Mouse (Mus musculus) kidney, postnatal 0 days (tissue): ENCODE data around the gene Slc18b1. TPM values are rescaled to one million over a fixed set of nuclear protein-coding genes. Genes with fewer than 3 reads are reported as not detected.

Experiments used
- ATAC-seq: fragments of 200-750 bp; cut with Nextera tagmentation; replicated peaks from 2 replicates; pipeline ENCODE4 v1.8.0; 2017; ENCODE audit warnings: low read depth, moderate number of reproducible peaks, moderate TSS enrichment, moderate library complexity; ENCODE audit not compliant: low FRiP score
- DNase-seq: peaks from one replicate; pipeline ENCODE4 v3.0.0-alpha.2; 2016; ENCODE audit warnings: low spot score
- H3K27ac ChIP-seq: fragments of 300-500 bp; sonication (generic); 2 replicates; pipeline ENCODE4 v1.5.1; 2014; ENCODE audit warnings: mild to moderate bottlenecking
- H3K27me3 ChIP-seq: fragments of 300-500 bp; sonication (generic); 2 replicates; pipeline ENCODE4 v1.6.1; 2014; ENCODE audit warnings: low read length, mixed read lengths; ENCODE audit not compliant: insufficient read depth
- H3K36me3 ChIP-seq: fragments of 300-500 bp; sonication (generic); 2 replicates; pipeline ENCODE4 v1.6.1; 2014; ENCODE audit warnings: low read length, mixed read lengths; ENCODE audit not compliant: insufficient read depth
- H3K4me1 ChIP-seq: fragments of 300-500 bp; sonication (generic); replicated peaks from 2 replicates; pipeline ENCODE4 v1.6.1; 2014; ENCODE audit warnings: antibody characterized with exemption, low read length, mixed read lengths; ENCODE audit not compliant: insufficient read depth
- H3K4me2 ChIP-seq: fragments of 300-500 bp; sonication (generic); 2 replicates; pipeline ENCODE4 v1.6.1; 2014; ENCODE audit warnings: mild to moderate bottlenecking, low read length, moderate library complexity, mixed read lengths
- H3K4me3 ChIP-seq: fragments of 300-500 bp; sonication (generic); replicated peaks from 2 replicates; pipeline ENCODE4 v1.5.1; 2014; ENCODE audit warnings: low read depth, low read length
- H3K9ac ChIP-seq: fragments of 300-500 bp; sonication (generic); 2 replicates; pipeline ENCODE4 v1.6.1; 2014; ENCODE audit warnings: low read depth, low read length
- H3K9me3 ChIP-seq: fragments of 300-500 bp; sonication (generic); replicated peaks from 2 replicates; pipeline ENCODE4 v1.6.1; 2016; ENCODE audit warnings: low read length, inconsistent platforms, mixed read lengths
- CTCF ChIP-seq: IDR thresholded peaks from 2 replicates; pipeline ENCODE4 v1.5.1; 2016; ENCODE audit warnings: antibody characterized with exemption, low read depth, mild to moderate bottlenecking, moderate library complexity
- WGBS: fragments of 180-500 bp; shearing (Covaris S2); extraction: QIAGEN DNeasy Blood & Tissue Kit; methylation state at CpG from one replicate; pipeline ENCODE4 v1.1.7; 2014; 5-methylcytosine and 5-hydroxymethylcytosine counted together
- polyA plus RNA-seq: library from polyadenylated mRNA; unstranded; fragments of >200 nt; fragmentation: Nextera tagmentation; extraction: Ambion mirVana; gene quantifications from 2 replicates; pipeline ENCODE4 v1.2.1, GENCODE M21; 2015

Gene Slc18b1
- polyA plus RNA-seq, 1 experiment from 2014 or later: 16.0 TPM

DNA sequence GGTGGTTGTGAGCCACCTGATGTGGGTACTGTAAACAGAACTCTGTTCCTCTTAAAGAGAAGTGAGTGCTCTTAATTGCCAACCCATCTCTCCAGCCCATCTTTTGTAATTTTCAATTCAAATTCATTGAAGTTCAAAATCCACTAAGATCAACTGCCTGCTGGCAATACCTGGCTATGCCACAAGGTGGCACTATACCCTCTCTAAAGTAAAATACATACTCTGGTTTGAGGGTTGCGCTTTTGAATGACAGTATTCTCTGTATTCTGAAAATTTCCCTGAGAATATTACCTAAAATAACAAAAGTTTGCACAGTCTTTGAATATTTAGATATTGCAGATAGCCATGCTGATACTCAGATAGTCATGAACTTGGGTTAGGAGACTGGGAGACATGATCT lies 18.4 kb downstream of the Slc18b1 start:
- Histone ChIP-seq H3K9ac (no peak overlapping the region), H3K36me3 (peaks cover 24% of the 10 kb centered on the region; the same call in 1 of the 2 replicates), H3K4me2 (no peak overlapping the region), H3K27me3 (no peaks in the 10 kb centered on the region), H3K27ac (no peak overlapping the region), H3K4me1 (no peaks in the 10 kb centered on the region), H3K4me3 (no peak overlapping the region), H3K9me3 (no peaks in the 10 kb centered on the region)
- peak; percentile 93 for TF ChIP-seq CTCF
- peak; percentile 81 for DNase-seq
- ATAC-seq: no peak
- 52% methylated on average over 1 of the region's 1 CpGs for WGBS

DNA sequence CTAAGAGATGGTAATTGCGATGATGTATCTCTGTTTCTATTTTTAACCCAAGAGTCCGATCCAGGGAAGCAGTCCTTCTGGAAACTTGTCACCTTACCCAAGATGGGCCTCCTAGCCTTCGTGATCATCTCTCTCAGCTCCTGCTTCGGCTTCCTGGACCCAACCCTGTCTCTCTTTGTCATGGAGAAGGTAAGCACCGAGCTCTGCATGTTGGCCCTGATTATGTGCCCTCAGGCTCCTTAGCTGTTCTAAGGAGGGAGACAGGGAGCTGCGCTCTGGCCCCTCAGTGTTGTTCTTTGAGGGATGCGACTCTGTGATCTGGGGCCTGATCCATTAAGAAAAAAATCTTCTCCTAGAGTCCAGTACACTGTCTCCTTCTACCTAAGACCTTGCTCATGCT lies 19.5 kb downstream of the Slc18b1 start:
- Histone ChIP-seq H3K36me3 (peaks cover 26% of the 10 kb centered on the region; the same call in 1 of the 2 replicates), H3K27ac (no peak overlapping the region), H3K4me3 (no peak overlapping the region), H3K4me1 (no peaks in the 10 kb centered on the region), H3K27me3 (no peaks in the 10 kb centered on the region), H3K4me2 (no peak overlapping the region), H3K9me3 (no peaks in the 10 kb centered on the region), H3K9ac (no peak overlapping the region)
- ATAC-seq: no peak
- TF ChIP-seq CTCF: no peak
- WGBS: 90% methylated on average over 7 of the region's 7 CpGs
- DNase-seq: no peak

DNA sequence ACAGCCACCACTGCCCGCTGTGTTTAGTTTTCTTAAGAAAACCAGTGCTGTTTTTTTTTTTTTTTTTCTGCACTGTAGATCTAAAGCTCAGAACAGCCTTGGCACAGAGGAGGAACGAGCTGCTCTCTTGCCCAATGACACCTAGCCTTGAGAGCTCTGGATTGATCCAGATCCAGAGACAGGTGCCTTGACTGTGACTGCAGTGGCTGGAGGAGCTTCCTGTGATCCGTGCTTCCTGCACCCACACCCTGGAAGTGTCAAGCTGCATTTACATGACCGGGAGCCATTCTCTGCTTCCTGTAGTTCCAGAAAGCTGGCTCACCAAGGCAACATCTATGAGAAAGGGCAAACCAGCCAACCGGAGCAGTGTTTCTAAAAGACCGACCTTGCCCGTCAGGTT lies 29.7 kb downstream of the Slc18b1 start:
- no peak for TF ChIP-seq CTCF
- peaks cover 25% of the 10 kb centered on the region for H3K36me3 ChIP-seq
- H3K4me2 ChIP-seq: no peak overlapping the region
- H3K27ac ChIP-seq: no peak overlapping the region; the same call in 1 of the 2 replicates
- DNase-seq (peak; percentile 12), ATAC-seq (peak; percentile 46; the same call in 1 of the 2 replicates)
- H3K9me3 ChIP-seq: no peaks in the 10 kb centered on the region
- WGBS: 45% methylated on average over 7 of the region's 7 CpGs
- H3K4me1 ChIP-seq: no peaks in the 10 kb centered on the region
- H3K9ac ChIP-seq: no peak overlapping the region
- H3K27me3 ChIP-seq: no peaks in the 10 kb centered on the region
- H3K4me3 ChIP-seq: no peak overlapping the region

DNA sequence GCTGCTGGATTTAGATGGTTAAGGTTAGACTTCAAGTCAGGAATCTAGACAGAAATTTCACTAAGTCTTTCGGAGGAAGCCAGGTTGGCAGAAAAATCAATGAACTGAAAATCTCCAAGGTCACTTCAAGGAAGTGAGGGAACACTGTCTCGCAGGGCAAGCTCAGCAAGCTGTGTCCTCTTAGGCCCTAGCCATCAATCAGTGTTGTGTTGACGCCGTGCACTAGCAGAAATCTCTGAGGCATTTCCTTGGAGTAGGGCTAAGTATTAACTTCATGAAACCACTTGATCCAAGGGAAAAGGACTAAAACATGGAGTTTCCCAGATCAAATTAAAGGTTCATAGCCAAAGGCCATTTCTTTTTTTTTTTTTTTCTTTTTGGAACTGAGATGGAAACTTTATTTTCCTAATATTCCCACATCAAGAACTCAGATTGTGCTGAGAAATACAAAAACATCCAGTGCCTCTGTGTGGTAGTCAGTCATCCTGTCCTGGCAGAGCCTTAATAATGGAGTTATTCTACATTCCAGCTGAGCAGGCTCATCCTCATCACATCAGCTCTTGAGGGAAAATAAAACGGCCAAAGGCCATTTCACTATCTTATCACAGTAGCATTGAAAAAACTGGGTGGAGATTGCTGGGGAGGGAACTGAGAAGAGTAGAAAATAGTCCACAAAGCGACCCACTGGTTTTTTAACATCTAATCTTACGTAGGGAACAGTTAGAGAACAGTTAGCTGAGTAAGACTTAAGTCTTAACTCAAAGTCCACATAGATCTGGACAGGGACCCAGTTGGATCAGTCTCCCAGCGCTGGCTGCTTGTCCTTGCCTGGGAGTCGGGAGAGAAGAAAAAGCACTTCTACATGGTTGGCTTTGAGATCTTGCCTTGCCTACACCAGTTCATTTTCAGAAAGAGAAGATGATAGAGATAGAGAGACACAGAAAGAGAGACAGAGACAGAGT lies 39.5 kb downstream of the Slc18b1 start:
- H3K36me3 ChIP-seq: no peaks in the 10 kb centered on the region
- no peaks in the 10 kb centered on the region for H3K27me3 ChIP-seq
- H3K27ac ChIP-seq: 0 out of 2 replicates have a peak overlapping the region, but pooled peaks have one; percentile 54
- peak; percentile 14 for DNase-seq
- H3K4me1 ChIP-seq: no peaks in the 10 kb centered on the region
- H3K9ac ChIP-seq: no peak overlapping the region
- no peak overlapping the region for H3K4me3 ChIP-seq
- ATAC-seq: 0 out of 2 replicates have a peak, but pooled peaks have one; percentile 57
- no peak overlapping the region for H3K4me2 ChIP-seq
- no peak for TF ChIP-seq CTCF
- 50% methylated on average over 9 of the region's 9 CpGs for WGBS
- no peaks in the 10 kb centered on the region for H3K9me3 ChIP-seq

DNA sequence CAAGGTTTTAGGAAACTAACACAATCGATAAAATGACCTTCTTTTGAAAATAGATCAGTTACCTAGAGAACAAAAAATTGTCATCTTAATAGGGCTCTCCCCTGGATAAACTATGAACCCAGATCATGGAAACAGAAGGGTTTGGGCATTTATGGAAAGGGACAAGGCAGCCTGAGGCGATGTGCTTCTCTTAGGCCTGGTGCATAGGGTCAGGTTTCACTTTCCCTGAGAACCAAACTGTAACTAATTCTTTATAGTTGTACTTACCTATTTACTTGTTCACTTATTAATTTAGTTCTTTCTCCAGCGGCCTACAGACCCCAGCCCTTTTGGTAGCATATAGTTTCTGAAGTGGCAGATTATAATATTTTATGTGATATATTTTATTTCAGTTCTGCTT lies 40.3 kb downstream of the Slc18b1 start:
- H3K36me3 ChIP-seq: no peaks in the 10 kb centered on the region
- no peak for TF ChIP-seq CTCF
- no peak for ATAC-seq
- H3K9me3 ChIP-seq: no peaks in the 10 kb centered on the region
- no peak overlapping the region for H3K4me2 ChIP-seq
- WGBS: 59% methylated on average over 3 of the region's 3 CpGs
- no peaks in the 10 kb centered on the region for H3K27me3 ChIP-seq
- H3K4me3 ChIP-seq: no peak overlapping the region
- H3K27ac ChIP-seq: 0 out of 2 replicates have a peak overlapping the region, but pooled peaks have one; percentile 0
- H3K9ac ChIP-seq: no peak overlapping the region
- DNase-seq: peak; percentile 20
- H3K4me1 ChIP-seq: no peaks in the 10 kb centered on the region

DNA sequence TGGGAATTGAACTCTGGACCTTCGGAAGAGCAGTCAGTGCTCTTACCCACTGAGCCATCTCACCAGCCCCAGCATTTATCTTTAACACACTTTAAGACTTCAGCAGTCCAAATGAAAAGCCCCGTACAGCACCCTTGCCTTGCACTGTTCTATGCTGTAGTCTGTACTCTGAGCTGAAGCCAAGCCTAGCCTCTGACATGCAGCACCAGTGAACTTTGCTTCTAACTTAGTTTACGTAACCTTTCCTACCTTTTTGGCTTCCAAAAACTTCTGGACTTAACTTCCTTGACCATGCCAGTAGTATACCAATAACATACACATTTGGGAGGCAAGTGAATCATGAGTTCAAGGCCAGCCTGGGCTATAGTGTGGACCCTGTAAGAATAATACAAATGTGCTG lies 42.1 kb downstream of the Slc18b1 start:
- Histone ChIP-seq H3K4me2 (no peak overlapping the region), H3K27me3 (no peaks in the 10 kb centered on the region), H3K9ac (no peak overlapping the region), H3K27ac (no peak overlapping the region), H3K4me3 (no peak overlapping the region), H3K9me3 (no peaks in the 10 kb centered on the region), H3K36me3 (no peaks in the 10 kb centered on the region), H3K4me1 (no peaks in the 10 kb centered on the region)
- no peak for TF ChIP-seq CTCF
- ATAC-seq: no peak
- DNase-seq: no peak
- 91% methylated on average over 3 of the region's 3 CpGs for WGBS
